Mouse (Mus musculus) heart, postnatal 0 days (tissue): ENCODE measurements around the gene Acsm2. TPM values are rescaled to one million over a fixed set of nuclear protein-coding genes. Genes with fewer than 3 reads are reported as not detected.
"Not testable (repeated sequence)": the region's sequence is repeated elsewhere in the genome, so short reads cannot be mapped to it uniquely, and the experiment has no call there.

Experiments
- ATAC-seq: fragments of 200-750 bp; cut with Nextera tagmentation; 2 replicates; pipeline ENCODE4 v1.8.0; 2017; ENCODE audit warnings: low read depth, moderate number of reproducible peaks, moderate library complexity; ENCODE audit not compliant: insufficient read depth
- DNase-seq: peaks from one replicate; pipeline ENCODE4 v3.0.0-alpha.2; 2016; ENCODE audit warnings: low spot score
- H3K27ac ChIP-seq: fragments of 300-500 bp; sonication (generic); 2 replicates; pipeline ENCODE4 v1.5.1; 2014; ENCODE audit warnings: low read depth, mild to moderate bottlenecking
- H3K27me3 ChIP-seq: fragments of 300-500 bp; sonication (generic); 2 replicates; pipeline ENCODE4 v1.6.1; 2014; ENCODE audit warnings: low read length, mixed read lengths; ENCODE audit not compliant: control insufficient read depth, insufficient read depth
- H3K36me3 ChIP-seq: fragments of 300-500 bp; sonication (generic); replicated peaks from 2 replicates; pipeline ENCODE4 v1.6.1; 2014; ENCODE audit warnings: low read length, mixed read lengths; ENCODE audit not compliant: control insufficient read depth, insufficient read depth
- H3K4me1 ChIP-seq: fragments of 300-500 bp; sonication (generic); 2 replicates; pipeline ENCODE4 v1.6.1; 2014; ENCODE audit warnings: antibody characterized with exemption; ENCODE audit not compliant: control insufficient read depth, insufficient read depth
- H3K4me2 ChIP-seq: fragments of 300-500 bp; sonication (generic); 2 replicates; pipeline ENCODE4 v1.6.1; 2014; ENCODE audit warnings: low read depth, mild to moderate bottlenecking, low read length, moderate library complexity
- H3K4me3 ChIP-seq: fragments of 300-500 bp; sonication (generic); 2 replicates; pipeline ENCODE4 v1.5.1; 2014; ENCODE audit warnings: low read depth, low read length
- H3K9ac ChIP-seq: fragments of 300-500 bp; sonication (generic); replicated peaks from 2 replicates; pipeline ENCODE4 v1.6.1; 2014; ENCODE audit warnings: low read depth, low read length, mixed read lengths
- H3K9me3 ChIP-seq: fragments of 300-500 bp; sonication (generic); replicated peaks from 2 replicates; pipeline ENCODE4 v1.6.1; 2016; ENCODE audit warnings: low read length; ENCODE audit not compliant: control insufficient read depth
- CTCF ChIP-seq: IDR thresholded peaks from 2 replicates; pipeline ENCODE4 v1.5.1; 2016; ENCODE audit warnings: antibody characterized with exemption, control low read depth, low read depth
- EP300 ChIP-seq: IDR thresholded peaks from 2 replicates; pipeline ENCODE4 v1.6.1; 2016; ENCODE audit warnings: antibody characterized with exemption, low read depth
- WGBS: fragments of 180-500 bp; shearing (Covaris S2); extraction: QIAGEN DNeasy Blood & Tissue Kit; methylation state at CpG from one replicate; pipeline ENCODE4 v1.1.7; 2014; 5-methylcytosine and 5-hydroxymethylcytosine counted together
- polyA plus RNA-seq: library from polyadenylated mRNA; unstranded; fragments of >200 nt; fragmentation: Nextera tagmentation; extraction: Ambion mirVana; gene quantifications from 2 replicates; pipeline ENCODE4 v1.2.1, GENCODE M21; 2015
- total RNA-seq: library from RNA; depleted of rRNA; stranded (reverse); fragments of >200 nt; gene quantifications from 2 replicates; pipeline ENCODE4 v1.2.3, GENCODE M21; 2014; ENCODE audit warnings: low replicate concordance

Acsm2 gene
- total and polyA plus RNA-seq, 2 experiments from 2014 or later, result not detected

GRCm38 (mm10) chr7:119561441-119561840, 7.3 kb downstream of the Acsm2 start:
- H3K27ac ChIP-seq, result no peak overlapping the region
- no peaks in the 10 kb centered on the region for H3K9me3 ChIP-seq
- no peak for DNase-seq
- H3K9ac ChIP-seq, result no peak overlapping the region
- H3K27me3 ChIP-seq, result no peaks in the 10 kb centered on the region
- H3K4me1 ChIP-seq, result no peaks in the 10 kb centered on the region
- H3K4me3 ChIP-seq, result no peak overlapping the region
- ATAC-seq, result no peak
- H3K36me3 ChIP-seq, result no peaks in the 10 kb centered on the region
- TF ChIP-seq CTCF, result no peak
- no peak for TF ChIP-seq EP300
- WGBS, result 39% methylated on average over 4 of the region's 4 CpGs
- no peak overlapping the region for H3K4me2 ChIP-seq

GRCm38 (mm10) chr7:119562476-119562875, 8.3 kb downstream of the Acsm2 start:
- H3K9me3 ChIP-seq, DNase-seq, H3K27ac ChIP-seq, ATAC-seq, H3K36me3 ChIP-seq, H3K27me3 ChIP-seq, H3K4me3 ChIP-seq, H3K4me1 ChIP-seq, H3K9ac ChIP-seq, H3K4me2 ChIP-seq: not testable (repeated sequence)
- 77% methylated on average over 2 of the region's 2 CpGs for WGBS

GRCm38 (mm10) chr7:119594530-119595107, 40.5 kb downstream of the Acsm2 start:
- Histone ChIP-seq H3K4me1 (no peaks in the 10 kb centered on the region), H3K27ac (no peak overlapping the region), H3K4me3 (no peak overlapping the region), H3K9me3 (no peaks in the 10 kb centered on the region), H3K9ac (no peak overlapping the region), H3K4me2 (no peak overlapping the region), H3K27me3 (no peaks in the 10 kb centered on the region), H3K36me3 (no peaks in the 10 kb centered on the region)
- no peak for DNase-seq
- no peak for ATAC-seq
- TF ChIP-seq CTCF (no peak), EP300 (no peak)
- WGBS, result 67% methylated on average over 3 of the region's 3 CpGs

- Histone ChIP-seq H3K27me3 (no peaks in the 10 kb centered on the region), H3K9me3 (no peaks in the 10 kb centered on the region), H3K36me3 (no peaks in the 10 kb centered on the region), H3K4me2 (no peak overlapping the region), H3K27ac (no peak overlapping the region), H3K4me3 (no peak overlapping the region), H3K9ac (no peak overlapping the region), H3K4me1 (no peaks in the 10 kb centered on the region)
- ATAC-seq (no peak), DNase-seq (no peak)
- TF ChIP-seq CTCF (no peak), EP300 (no peak)
- WGBS, result 45% methylated on average over 1 of the region's 1 CpGs
Observed at GRCm38 (mm10) chr7:119595306-119595705, 41.2 kb downstream of the Acsm2 start.

GRCm38 (mm10) chr7:119596536-119596935, 42.4 kb downstream of the Acsm2 start:
- no peak overlapping the region for H3K27ac ChIP-seq
- ATAC-seq (no peak), DNase-seq (no peak)
- H3K9ac ChIP-seq, result no peak overlapping the region
- no peaks in the 10 kb centered on the region for H3K27me3 ChIP-seq
- no peaks in the 10 kb centered on the region for H3K36me3 ChIP-seq
- no peaks in the 10 kb centered on the region for H3K4me1 ChIP-seq
- WGBS, result 36% methylated on average over 2 of the region's 2 CpGs
- no peak overlapping the region for H3K4me3 ChIP-seq
- no peaks in the 10 kb centered on the region for H3K9me3 ChIP-seq
- no peak overlapping the region for H3K4me2 ChIP-seq
- no peak for TF ChIP-seq EP300
- TF ChIP-seq CTCF, result no peak

GRCm38 (mm10) chr7:119601195-119601953, 47.2 kb downstream of the Acsm2 start:
- TF ChIP-seq CTCF (no peak), EP300 (no peak)
- H3K4me2 ChIP-seq, result no peak overlapping the region
- H3K27ac ChIP-seq, result no peak overlapping the region
- H3K4me1 ChIP-seq, result no peaks in the 10 kb centered on the region
- ATAC-seq, result no peak
- 61% methylated on average over 2 of the region's 2 CpGs for WGBS
- H3K9me3 ChIP-seq, result no peaks in the 10 kb centered on the region
- no peaks in the 10 kb centered on the region for H3K36me3 ChIP-seq
- no peak overlapping the region for H3K4me3 ChIP-seq
- DNase-seq, result no peak
- no peaks in the 10 kb centered on the region for H3K27me3 ChIP-seq
- H3K9ac ChIP-seq, result no peak overlapping the region
